ENCODE assay signal across 15 mouse cellular contexts in the genomic region with DNA sequence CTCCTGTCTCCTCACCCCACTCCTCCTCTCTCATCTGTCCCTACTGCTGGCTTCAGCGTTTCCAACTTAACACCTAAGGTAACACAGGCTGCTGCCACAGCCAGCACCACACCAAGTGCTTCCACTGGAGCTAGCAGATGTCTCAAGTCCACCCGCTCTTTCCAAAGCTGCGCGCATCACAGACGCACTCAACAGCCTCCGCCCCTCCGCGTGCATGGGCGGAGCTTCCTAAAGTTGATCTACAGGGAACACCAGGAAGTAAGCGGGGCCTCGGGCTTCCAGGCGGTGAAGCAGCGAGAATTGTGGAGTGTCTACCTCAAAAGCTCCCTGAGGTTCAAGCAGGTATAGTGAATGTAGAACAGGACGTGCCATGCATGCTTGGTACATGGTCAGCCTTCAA. TPM values are rescaled to one million over a fixed set of nuclear protein-coding genes. Genes with fewer than 3 reads are reported as not detected.
A peak's percentile ranks its signal among the peaks of the same experiment; 100 is the strongest.
DNase-seq lines count a peak whose midpoint lies in the region; ATAC-seq and TF ChIP-seq lines count a peak whose summit lies in the region.
"Had no signal": no experiment of that assay in that cellular context is flagged by ENCODE, and none has a peak within 500 bp of the region (broad histone marks: within the 10 kb centered on the region; RNA-seq: fewer than 3 reads in every experiment).

No protein-coding gene starts in this region.

- H3K9me3 ChIP-seq in heart, embryonic 13.5 days = no peaks in the 10 kb centered on the region
- H3K9me3 ChIP-seq in lung, postnatal 0 days (ENCODE audit: low read length) = no peaks in the 10 kb centered on the region
- no peaks in the 10 kb centered on the region for H3K9me3 ChIP-seq in midbrain, embryonic 11.5 days (ENCODE audit: control insufficient read depth, low read length)
- H3K9me3 ChIP-seq: hindbrain, embryonic 12.5 days; midbrain, embryonic 15.5 days had no signal

- peaks cover 15% of the 10 kb centered on the region for H3K36me3 ChIP-seq in heart, embryonic 13.5 days
- H3K36me3 ChIP-seq in heart, adult 2 months (ENCODE audit: control insufficient read depth, insufficient read depth, low read length) = peaks cover 5% of the 10 kb centered on the region
- no peaks in the 10 kb centered on the region for H3K36me3 ChIP-seq in lung, postnatal 0 days (ENCODE audit: insufficient read depth, low read length)
- no peaks in the 10 kb centered on the region for H3K36me3 ChIP-seq in testis, adult 2 months (ENCODE audit: control insufficient read depth, insufficient read depth, low read length)
- H3K36me3 ChIP-seq in midbrain, embryonic 11.5 days (ENCODE audit: control insufficient read depth, insufficient read depth, low read length) = no peaks in the 10 kb centered on the region
- H3K36me3 ChIP-seq: hindbrain, embryonic 12.5 days; midbrain, embryonic 15.5 days had no signal

- peak overlapping the region; percentile 4 for H3K4me2 ChIP-seq in heart, embryonic 13.5 days
- H3K4me2 ChIP-seq in lung, postnatal 0 days (replicated peaks; ENCODE audit: low read depth, low read length) = no peak overlapping the region
- H3K4me2 ChIP-seq in midbrain, embryonic 11.5 days = no peak overlapping the region
- H3K4me2 ChIP-seq: hindbrain, embryonic 12.5 days; midbrain, embryonic 15.5 days had no signal

- ATAC-seq in heart, embryonic 13.5 days (ENCODE audit: extremely low read depth, insufficient number of reproducible peaks, low FRiP score, low TSS enrichment) = no peak
- ATAC-seq in lung, postnatal 0 days = peak; percentile 52
- ATAC-seq in midbrain, embryonic 11.5 days (ENCODE audit: low FRiP score) = no peak
- ATAC-seq: midbrain, embryonic 15.5 days had no signal

- H3K4me1 ChIP-seq in heart, embryonic 13.5 days = peaks cover 89% of the 10 kb centered on the region
- H3K4me1 ChIP-seq in heart, adult 2 months (ENCODE audit: control insufficient read depth, insufficient read depth, low read length) = peaks cover 26% of the 10 kb centered on the region
- peaks cover 24% of the 10 kb centered on the region for H3K4me1 ChIP-seq in lung, postnatal 0 days (ENCODE audit: insufficient read depth, low read depth, low read length)
- peaks cover 36% of the 10 kb centered on the region for H3K4me1 ChIP-seq in lung, adult 2 months (ENCODE audit: control insufficient read depth, insufficient read depth, low read length)
- peaks cover 16% of the 10 kb centered on the region for H3K4me1 ChIP-seq in testis, adult 2 months (ENCODE audit: control insufficient read depth, insufficient read depth, low read length)
- peaks cover 5% of the 10 kb centered on the region for H3K4me1 ChIP-seq in midbrain, embryonic 11.5 days (ENCODE audit: control insufficient read depth, insufficient read depth, low read length)

- H3K27ac ChIP-seq in heart, embryonic 13.5 days (replicated peaks) = no peak overlapping the region
- no peak overlapping the region for H3K27ac ChIP-seq in heart, adult 2 months
- no peak overlapping the region for H3K27ac ChIP-seq in lung, postnatal 0 days (ENCODE audit: low read length)
- H3K27ac ChIP-seq in testis, adult 2 months (ENCODE audit: control insufficient read depth, insufficient read depth, low read depth, low read length) = no peak overlapping the region
- H3K27ac ChIP-seq in midbrain, embryonic 11.5 days (ENCODE audit: low read depth, low read length) = no peak overlapping the region
- H3K27ac ChIP-seq: hindbrain, embryonic 12.5 days; midbrain, embryonic 15.5 days had no signal

- H3K27me3 ChIP-seq in heart, embryonic 13.5 days (replicated peaks) = no peaks in the 10 kb centered on the region
- no peaks in the 10 kb centered on the region for H3K27me3 ChIP-seq in heart, adult 2 months (ENCODE audit: control insufficient read depth, insufficient read depth, low read length)
- H3K27me3 ChIP-seq in lung, postnatal 0 days (replicated peaks; ENCODE audit: insufficient read depth, low read length) = no peaks in the 10 kb centered on the region
- H3K27me3 ChIP-seq in testis, adult 2 months (ENCODE audit: control insufficient read depth, insufficient read depth, low read length) = no peaks in the 10 kb centered on the region
- no peaks in the 10 kb centered on the region for H3K27me3 ChIP-seq in midbrain, embryonic 11.5 days (ENCODE audit: control insufficient read depth, insufficient read depth, low read length)
- H3K27me3 ChIP-seq: hindbrain, embryonic 12.5 days; midbrain, embryonic 15.5 days had no signal

- no peak for TF ChIP-seq CTCF in heart, adult 2 months (IDR thresholded peaks at IDR 0.05)
- no peak for TF ChIP-seq CTCF in lung, postnatal 0 days (IDR thresholded peaks at IDR 0.05)
- no peak for TF ChIP-seq CTCF in lung, adult 2 months (IDR thresholded peaks at IDR 0.05; ENCODE audit: insufficient read depth, low read length)
- no peak for TF ChIP-seq CTCF in testis, adult 2 months (IDR thresholded peaks at IDR 0.05; ENCODE audit: control insufficient read depth, insufficient read depth, insufficient replicate concordance, low read depth, low read length)

- no peak overlapping the region for H3K9ac ChIP-seq in heart, embryonic 13.5 days
- H3K9ac ChIP-seq in heart, adult 2 months (ENCODE audit: low read depth, low read length) = no peak overlapping the region
- H3K9ac ChIP-seq in lung, postnatal 0 days (replicated peaks; ENCODE audit: low read depth) = no peak overlapping the region
- H3K9ac ChIP-seq in midbrain, embryonic 11.5 days (ENCODE audit: low read length) = no peak overlapping the region
- H3K9ac ChIP-seq: hindbrain, embryonic 12.5 days; midbrain, embryonic 15.5 days had no signal

- TF ChIP-seq POLR2A in heart, adult 2 months (IDR thresholded peaks at IDR 0.05; ENCODE audit: insufficient read depth, low read depth, low read length) = no peak
- no peak for TF ChIP-seq POLR2A in lung, adult 2 months (IDR thresholded peaks at IDR 0.05; ENCODE audit: borderline replicate concordance, extremely low read depth, low read depth, low read length)
- TF ChIP-seq POLR2A in testis, adult 2 months (IDR thresholded peaks at IDR 0.05; ENCODE audit: control insufficient read depth, low read depth, low read length) = no peak

- no peak overlapping the region for H3K4me3 ChIP-seq in heart, embryonic 13.5 days
- no peak overlapping the region for H3K4me3 ChIP-seq in heart, adult 2 months
- no peak overlapping the region for H3K4me3 ChIP-seq in lung, postnatal 0 days (ENCODE audit: low read depth, low read length)
- no peak overlapping the region for H3K4me3 ChIP-seq in lung, adult 2 months (replicated peaks; ENCODE audit: extremely low read depth, low read depth, low read length)
- peak overlapping the region; percentile 50; the same call in 1 of the 2 replicates for H3K4me3 ChIP-seq in testis, adult 2 months (ENCODE audit: control insufficient read depth, low read depth, low read length)
- no peak overlapping the region for H3K4me3 ChIP-seq in midbrain, embryonic 11.5 days (ENCODE audit: low read depth, low read length)
- H3K4me3 ChIP-seq: hindbrain, embryonic 12.5 days; midbrain, embryonic 15.5 days had no signal

- intact Hi-C loops in heart, adult 2 months (cut with DNase I) = no loop called here

- no peak for DNase-seq in heart, adult 2 months
- no peak for DNase-seq in lung, postnatal 0 days (ENCODE audit: low spot score)
- DNase-seq in lung, adult 2 months = no peak
- peak; percentile 94 for DNase-seq in R1 (ENCODE audit: low read depth, low spot score)
- no peak for DNase-seq in midbrain, embryonic 11.5 days (ENCODE audit: low spot score, missing footprints)
- no peak for DNase-seq in spleen, postnatal 36 days (ENCODE audit: low spot score in 2 of 2)
- DNase-seq: adrenal gland, postnatal 36 days; kidney, postnatal 14 days; thymus, adult 18-20 months had no signal

- TF ChIP-seq EP300 in heart, adult 2 months (IDR thresholded peaks at IDR 0.05; ENCODE audit: insufficient read depth, low read depth, low read length) = no peak
- no peak for TF ChIP-seq EP300 in lung, postnatal 0 days (IDR thresholded peaks at IDR 0.05)

- WGBS in heart, embryonic 13.5 days = 72% methylated on average over 14 of the region's 14 CpGs
- 76% methylated on average over 14 of the region's 14 CpGs for WGBS in heart, adult 2 months
- WGBS in lung, postnatal 0 days = 73% methylated on average over 14 of the region's 14 CpGs
- 80% methylated on average over 14 of the region's 14 CpGs for WGBS in lung, adult 2 months
- WGBS in midbrain, embryonic 11.5 days = 88% methylated on average over 14 of the region's 14 CpGs

- H3K79me2 ChIP-seq in heart, adult 2 months (replicated peaks; ENCODE audit: control insufficient read depth, insufficient read depth, low read length) = peaks cover 7% of the 10 kb centered on the region

RNA-seq across cellular contexts. Expression of a gene that starts 12.2 kb away (rescaled TPM):
- polyA plus RNA-seq in heart, embryonic 13.5 days (2015; fragmentation: Nextera tagmentation; extraction: Ambion mirVana) = 13.8 and 14.4 TPM in 2 replicates
- 10 to 100 TPM; 18.0 to 20.4 TPM for total RNA-seq in heart, adult 2 months (2021)
- polyA plus RNA-seq in heart, adult 2 months (2012; rRNA removed) = 8.3 and 14.8 TPM in 2 replicates
- 18.1 and 22.0 TPM in 2 replicates for polyA plus RNA-seq in lung, postnatal 0 days (2015; fragmentation: Nextera tagmentation; extraction: Ambion mirVana)
- 22.8 and 27.0 TPM in 2 replicates for polyA plus RNA-seq in lung, adult 2 months (2012; rRNA removed)
- 2.0 and 2.6 TPM in 2 replicates for polyA plus RNA-seq in testis, adult 2 months (2012; rRNA removed)
- 18.1 and 20.1 TPM in 2 replicates for polyA plus RNA-seq in midbrain, embryonic 11.5 days (2014; fragmentation: Nextera tagmentation; extraction: Ambion mirVana)

RNA-seq across cellular contexts. Expression of a gene that starts 57.3 kb away (rescaled TPM):
- 41.7 and 48.9 TPM in 2 replicates for polyA plus RNA-seq in heart, embryonic 13.5 days (2015; fragmentation: Nextera tagmentation; extraction: Ambion mirVana)
- 10 to 100 TPM; 14.2 to 17.6 TPM for total RNA-seq in heart, adult 2 months (2021)
- 19.6 and 35.9 TPM in 2 replicates for polyA plus RNA-seq in heart, adult 2 months (2012; rRNA removed)
- 0.62 and 0.96 TPM in 2 replicates for polyA plus RNA-seq in lung, postnatal 0 days (2015; fragmentation: Nextera tagmentation; extraction: Ambion mirVana)
- 0.27 and 0.92 TPM in 2 replicates for polyA plus RNA-seq in lung, adult 2 months (2012; rRNA removed)
- not detected in 2 replicates for polyA plus RNA-seq in testis, adult 2 months (2012; rRNA removed)
- polyA plus RNA-seq in midbrain, embryonic 11.5 days (2014; fragmentation: Nextera tagmentation; extraction: Ambion mirVana) = not detected in 2 replicates
- total RNA-seq: adrenal gland, postnatal 36 days; liver, adult 2 months had no signal
- polyA plus RNA-seq: intestine, embryonic 14.5 days; liver, adult 2 months; midbrain, embryonic 15.5 days had no signal

Comparison
In these comparisons a context has a peak if more than half of its experiments do, and no peak if none do; other contexts are left out.
1. RNA of a gene that starts 57.3 kb away (polyA plus RNA-seq): 41.7 to 48.9 TPM in heart, embryonic 13.5 days and 19.6 to 35.9 TPM in heart, adult 2 months; 0.27 to 0.92 TPM in lung, adult 2 months, 0.62 to 0.96 TPM in lung, postnatal 0 days, not detected in testis, adult 2 months and not detected in midbrain, embryonic 11.5 days; every median in the first group is over 10 times any median in the second.